Mouse (Mus musculus) adrenal gland, postnatal 25 days (tissue): ENCODE results near the gene Gata3. TPM values are rescaled to one million over a fixed set of nuclear protein-coding genes. Genes with fewer than 3 reads are reported as not detected.
A peak's percentile ranks its signal among the peaks of the same experiment; 100 is the strongest.

ENCODE experiments used
- DNase-seq: peaks from one replicate; pipeline ENCODE4 v3.0.0; 2021; ENCODE audit warnings: mixed read lengths
- total RNA-seq: library from RNA; stranded (reverse); gene quantifications from 2 replicates; pipeline ENCODE4 v1.2.3, GENCODE M21; 2021

Gene Gata3
- total RNA-seq, 1 experiment from 2014 or later, result 25.5 TPM

GRCm38 (mm10) chr2:9886031-9886430, 3.8 kb downstream of the Gata3 start:
- DNase-seq, result no peak

- DNase-seq, result no peak
Observed at GRCm38 (mm10) chr2:9885217-9885770, 4.5 kb downstream of the Gata3 start.

- no peak for DNase-seq
Observed at GRCm38 (mm10) chr2:9884533-9885216, 5.2 kb downstream of the Gata3 start.

- DNase-seq, result no peak
Observed at GRCm38 (mm10) chr2:9883803-9884532, 5.9 kb downstream of the Gata3 start.

GRCm38 (mm10) chr2:9882926-9883802, 6.7 kb downstream of the Gata3 start:
- DNase-seq, result no peak

GRCm38 (mm10) chr2:9882371-9882925, 7.4 kb downstream of the Gata3 start:
- peak; percentile 50 for DNase-seq

GRCm38 (mm10) chr2:9881611-9882023, 8.2 kb downstream of the Gata3 start:
- no peak for DNase-seq

GRCm38 (mm10) chr2:9881051-9881591, 8.7 kb downstream of the Gata3 start, which contains the start of gene 4930412O13Rik:
Gene 4930412O13Rik, plus strand, starts transcription at chr2:9881252.
- DNase-seq, result no peak

GRCm38 (mm10) chr2:9880271-9880670, 9.6 kb downstream of the Gata3 start:
- no peak for DNase-seq

GRCm38 (mm10) chr2:9879493-9879892, 10.3 kb downstream of the Gata3 start:
- peak; percentile 93 for DNase-seq

GRCm38 (mm10) chr2:9879092-9879491, 10.7 kb downstream of the Gata3 start:
- peak; percentile 28 for DNase-seq

- peak; percentile 51 for DNase-seq
Observed at GRCm38 (mm10) chr2:9878564-9879081, 11.2 kb downstream of the Gata3 start.

GRCm38 (mm10) chr2:9877966-9878563, 11.8 kb downstream of the Gata3 start:
- DNase-seq, result no peak

GRCm38 (mm10) chr2:9877326-9877690, 12.5 kb downstream of the Gata3 start:
- DNase-seq, result peak; percentile 30

GRCm38 (mm10) chr2:9876621-9877325, 13.1 kb downstream of the Gata3 start:
- no peak for DNase-seq

GRCm38 (mm10) chr2:9875676-9876357, 14.0 kb downstream of the Gata3 start:
- no peak for DNase-seq

GRCm38 (mm10) chr2:9875220-9875619, 14.6 kb downstream of the Gata3 start:
- DNase-seq, result no peak

- no peak for DNase-seq
Observed at GRCm38 (mm10) chr2:9874467-9875219, 15.2 kb downstream of the Gata3 start.

GRCm38 (mm10) chr2:9873757-9874156, 16.1 kb downstream of the Gata3 start:
- DNase-seq, result no peak
